Mouse (Mus musculus) lung, adult 2 months (tissue): ENCODE data around the gene Tha1. TPM values are rescaled to one million over a fixed set of nuclear protein-coding genes. Genes with fewer than 3 reads are reported as not detected.

ENCODE experiments used
- DNase-seq: peaks from one replicate; pipeline ENCODE4 v3.0.0; 2022
- H3K4me1 ChIP-seq: fragments of 200-500 bp; 2 replicates; pipeline ENCODE4 v1.6.1; 2011; ENCODE audit warnings: low read length; ENCODE audit not compliant: control insufficient read depth, insufficient read depth
- H3K4me3 ChIP-seq: fragments of 200-500 bp; replicated peaks from 2 replicates; pipeline ENCODE3; 2011; ENCODE audit warnings: low read depth, mild to moderate bottlenecking, control low read depth, low read length; ENCODE audit errors: extremely low read depth
- CTCF ChIP-seq: fragments of 200-500 bp; IDR thresholded peaks from 2 replicates; pipeline ENCODE4 v1.5.1; 2011; ENCODE audit warnings: mild to moderate bottlenecking, low read length, control low read depth; ENCODE audit not compliant: insufficient read depth
- POLR2A ChIP-seq: fragments of 200-500 bp; IDR thresholded peaks from 2 replicates; pipeline ENCODE4 v1.6.1; 2011; ENCODE audit warnings: low read depth, mild to moderate bottlenecking, control low read depth, low read length, borderline replicate concordance; ENCODE audit errors: extremely low read depth
- WGBS: fragments of 180-500 bp; shearing (Covaris S2); methylation state at CpG from one replicate; pipeline ENCODE4 v1.1.7; 2018; 5-methylcytosine and 5-hydroxymethylcytosine counted together
- polyA plus RNA-seq: library from polyadenylated mRNA; depleted of rRNA; stranded (reverse); fragments of >200 nt; gene quantifications from 2 replicates; pipeline ENCODE4 v1.2.3, GENCODE M21; 2012

The Tha1 gene
- polyA plus RNA-seq, 1 experiment: 11.7 TPM

- Histone ChIP-seq H3K4me3 (no peak overlapping the region), H3K4me1 (peaks cover 6% of the 10 kb centered on the region)
- DNase-seq: no peak
- TF ChIP-seq CTCF (no peak), POLR2A (no peak)
- WGBS: 75% methylated on average over 5 of the region's 5 CpGs
Measured at GRCm38 (mm10) chr11:117871376-117871775, 1.9 kb downstream of the Tha1 start.

- 37% methylated on average over 12 of the region's 12 CpGs for WGBS
- Histone ChIP-seq H3K4me3 (no peak overlapping the region), H3K4me1 (peaks cover 6% of the 10 kb centered on the region)
- DNase-seq: peak; percentile 61
- TF ChIP-seq CTCF (peak; percentile 97), POLR2A (no peak)
Measured at GRCm38 (mm10) chr11:117870688-117871365, 2.5 kb downstream of the Tha1 start.

- WGBS: 46% methylated on average over 6 of the region's 6 CpGs
Measured at GRCm38 (mm10) chr11:117865988-117866387, 7.3 kb downstream of the Tha1 start.

GRCm38 (mm10) chr11:117864805-117865204 lies 8.5 kb downstream of the Tha1 start:
- DNase-seq: no peak
- no peak for TF ChIP-seq POLR2A
- TF ChIP-seq CTCF: no peak
- Histone ChIP-seq H3K4me1 (no peaks in the 10 kb centered on the region), H3K4me3 (no peak overlapping the region)
- 52% methylated on average over 2 of the region's 2 CpGs for WGBS

More at GRCm38 (mm10) chr11:117865988-117866387, 7.3 kb downstream of the Tha1 start:
- H3K4me1 ChIP-seq: no peaks in the 10 kb centered on the region
- TF ChIP-seq CTCF (no peak), POLR2A (no peak)
- no peak overlapping the region for H3K4me3 ChIP-seq
- no peak for DNase-seq

DNA sequence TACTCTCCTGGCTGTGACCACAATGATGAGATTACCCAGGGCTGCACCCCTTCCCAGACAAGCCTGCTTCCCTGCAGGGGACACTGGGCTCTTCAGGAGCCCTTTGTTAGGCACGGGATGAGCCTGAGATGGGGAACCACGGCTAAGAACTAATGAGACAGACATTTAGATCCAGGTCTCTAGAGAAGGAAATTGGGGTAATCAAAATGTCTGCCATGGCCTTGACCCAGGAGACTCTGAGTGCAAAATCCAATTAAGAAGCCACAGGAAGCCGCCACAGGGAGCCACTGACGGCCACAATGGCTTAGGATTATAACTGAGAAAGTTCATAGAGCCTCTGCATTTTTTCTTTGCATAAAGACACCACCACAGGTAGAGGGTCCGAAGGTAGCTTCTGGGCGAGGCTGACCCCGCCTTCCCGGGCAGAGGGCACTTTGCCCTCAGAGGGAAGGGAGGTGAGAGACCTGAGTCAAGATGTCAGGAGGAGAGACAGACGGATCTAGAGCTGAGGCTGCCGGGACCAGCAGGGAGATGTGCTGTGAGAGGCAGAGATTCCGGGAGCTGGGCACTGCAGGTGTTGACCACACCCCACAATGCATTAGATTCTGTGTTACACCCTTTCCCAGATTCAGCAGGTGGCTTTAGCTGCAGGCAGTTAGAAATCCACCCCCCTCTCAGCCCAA lies 10.0 kb downstream of the Tha1 start:
- no peak overlapping the region for H3K4me3 ChIP-seq
- H3K4me1 ChIP-seq: no peaks in the 10 kb centered on the region
- TF ChIP-seq CTCF (no peak), POLR2A (no peak)
- 51% methylated on average over 11 of the region's 11 CpGs for WGBS
- no peak for DNase-seq

DNA sequence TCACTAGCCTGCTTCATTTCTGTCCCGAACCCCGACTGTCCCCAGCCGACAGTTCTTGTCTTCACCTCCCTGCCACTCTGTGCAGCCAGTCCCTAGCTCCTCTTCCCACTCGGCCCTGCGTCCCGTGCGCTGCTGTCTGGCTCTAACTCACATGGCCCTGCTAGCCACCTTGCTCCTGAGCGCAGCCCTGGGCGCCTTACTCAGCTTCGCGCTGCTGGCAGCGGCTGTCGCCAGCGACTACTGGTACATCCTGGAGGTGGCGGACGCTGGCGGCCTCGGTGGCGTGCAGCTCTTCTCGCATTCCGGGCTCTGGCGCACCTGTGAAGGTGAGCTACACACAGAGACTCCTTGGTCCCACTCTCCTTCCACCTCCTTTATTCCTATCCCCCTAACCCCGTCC lies 12.7 kb downstream of the Tha1 start, which contains the start of gene Tmem235:
Gene Tmem235 (plus strand): TSS at position 152 of the 400 bp plus-strand sequence.
- WGBS: 7% methylated on average over 23 of the region's 23 CpGs

GRCm38 (mm10) chr11:117858392-117858791 lies 14.9 kb downstream of the Tha1 start:
- DNase-seq: no peak
- 62% methylated on average over 3 of the region's 3 CpGs for WGBS
- H3K4me1 ChIP-seq: no peaks in the 10 kb centered on the region
- no peak for TF ChIP-seq CTCF
- TF ChIP-seq POLR2A: no peak
- H3K4me3 ChIP-seq: no peak overlapping the region

More for the DNA sequence above, 12.7 kb downstream of the Tha1 start, which contains the start of gene Tmem235:
- DNase-seq: no peak
- TF ChIP-seq CTCF (no peak), POLR2A (no peak)
- Histone ChIP-seq H3K4me3 (no peak within 1 kb of the TSS), H3K4me1 (no peaks in the 10 kb centered on the region)

GRCm38 (mm10) chr11:117857462-117857861 lies 15.8 kb downstream of the Tha1 start:
- H3K4me3 ChIP-seq: no peak overlapping the region
- TF ChIP-seq CTCF (no peak), POLR2A (no peak)
- no peaks in the 10 kb centered on the region for H3K4me1 ChIP-seq
- no peak for DNase-seq
- WGBS: 96% methylated on average over 10 of the region's 10 CpGs

DNA sequence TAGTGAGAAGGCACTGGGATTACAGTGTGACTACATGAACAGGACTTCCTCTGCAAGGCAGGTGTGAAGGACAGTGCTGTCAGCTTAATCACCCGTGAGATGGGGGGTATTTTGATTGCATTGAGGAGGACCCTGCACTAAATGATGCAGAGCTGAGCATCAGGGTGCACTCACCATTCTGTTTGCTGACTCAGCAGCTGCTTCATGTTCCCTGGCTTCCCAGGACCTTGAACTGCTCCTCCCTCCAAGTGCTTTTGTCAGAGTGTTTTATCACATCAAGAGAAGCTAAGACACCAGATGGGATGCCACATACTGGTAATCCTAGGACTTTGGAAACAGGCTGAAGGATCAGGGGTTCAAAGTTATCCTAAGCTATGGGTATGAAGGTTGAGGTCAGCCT lies 17.3 kb downstream of the Tha1 start:
- TF ChIP-seq POLR2A (no peak), CTCF (no peak)
- 67% methylated on average over 1 of the region's 1 CpGs for WGBS
- DNase-seq: no peak
- no peak overlapping the region for H3K4me3 ChIP-seq
- no peaks in the 10 kb centered on the region for H3K4me1 ChIP-seq
